Mouse (Mus musculus) spleen, adult 18-20 months (tissue): ENCODE measurements around the gene Trub2.
"Not testable (repeated sequence)": the region's sequence is repeated elsewhere in the genome, so short reads cannot be mapped to it uniquely, and the experiment has no call there.

Experiments
- DNase-seq, 2 experiments: peaks; one replicate each; pipeline ENCODE4 v3.0.0; 2022; ENCODE audit warnings: mixed read lengths in 2 of 2

Trub2 gene

DNA sequence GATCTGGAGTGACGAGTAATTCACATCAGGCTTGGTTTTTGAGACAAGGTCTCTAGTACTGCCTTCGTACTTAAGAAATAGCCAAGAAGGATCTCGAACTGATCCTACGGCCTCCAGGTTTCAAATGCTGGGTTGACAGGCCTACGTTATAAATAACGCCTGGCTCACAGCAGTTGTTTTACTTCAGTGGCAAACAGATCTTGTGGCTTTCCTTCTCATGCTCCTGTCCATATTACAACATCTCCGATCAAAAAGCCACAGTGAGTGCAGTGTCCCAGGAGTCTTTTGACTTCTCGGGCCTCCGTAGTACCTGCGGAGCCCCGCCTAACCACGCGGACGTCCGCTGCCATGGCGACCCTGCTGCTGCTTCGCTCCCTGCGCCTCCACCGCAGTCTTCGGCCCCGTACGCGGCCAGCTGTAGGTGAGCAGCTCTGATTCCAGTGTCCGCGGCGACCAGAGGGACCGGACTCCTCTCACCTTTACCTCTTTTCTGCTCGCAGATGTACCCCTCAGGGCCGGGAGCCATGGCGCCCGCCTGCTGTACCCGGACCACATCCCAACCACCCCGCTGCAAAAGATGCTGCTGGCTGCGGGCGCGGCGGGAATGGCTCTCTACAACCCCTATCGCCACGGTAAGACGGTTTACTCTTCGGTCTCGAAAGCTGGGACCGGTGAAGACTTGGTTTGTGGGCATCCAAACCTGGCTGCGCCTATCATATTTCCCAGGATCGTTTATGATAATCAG lies at the start of gene Trub2:
Gene Trub2 (minus strand): TSS at position 566 of the 745 bp plus-strand sequence.
- peak; percentile 70 to 79 for DNase-seq

DNA sequence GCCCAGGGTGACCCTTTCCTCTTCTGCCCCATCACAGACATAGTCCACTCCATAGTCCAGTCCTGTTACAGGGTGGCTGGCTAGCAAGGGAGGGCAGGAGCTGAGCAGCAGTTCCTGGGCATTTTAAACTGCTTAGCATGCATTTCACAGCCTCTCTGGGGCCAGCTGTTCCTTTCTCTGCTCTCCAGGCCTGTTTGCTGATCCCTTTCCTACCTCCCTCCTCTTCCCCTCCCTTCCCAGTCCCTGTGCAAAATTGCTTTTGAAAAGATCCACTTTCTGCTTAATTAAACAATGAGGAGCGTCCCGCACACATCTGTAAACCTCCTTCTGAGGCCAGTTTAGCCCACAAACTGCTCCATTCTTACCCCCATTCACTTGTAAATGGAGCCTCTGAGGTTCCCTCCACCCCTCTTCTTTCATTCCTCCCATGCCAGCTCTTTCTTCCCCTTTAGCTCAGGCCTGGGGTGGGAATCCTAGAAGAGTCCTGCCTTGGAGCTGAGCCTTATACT lies 47.1 kb upstream of the Trub2 start:
- no peak for DNase-seq

DNA sequence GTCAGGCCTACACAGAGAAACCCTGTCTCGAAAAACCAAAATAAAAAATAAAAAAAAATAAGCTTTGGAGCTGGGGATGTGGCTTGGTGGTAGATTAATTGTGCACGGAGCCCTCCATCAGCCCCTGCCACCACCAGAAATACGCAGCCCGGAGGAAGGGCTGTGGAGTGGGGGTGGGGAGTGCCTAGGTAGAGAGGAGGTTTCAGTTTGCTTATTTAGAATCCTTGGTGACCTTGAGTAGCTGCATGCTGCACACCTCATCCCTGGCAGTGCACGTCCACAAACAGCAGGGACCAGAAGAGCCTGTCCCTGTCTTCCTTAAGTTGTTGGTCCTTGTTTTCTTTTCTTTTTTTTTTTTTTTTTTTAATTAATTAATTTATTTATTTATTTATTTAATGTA lies 45.5 kb upstream of the Trub2 start:
- DNase-seq = no peak

DNA sequence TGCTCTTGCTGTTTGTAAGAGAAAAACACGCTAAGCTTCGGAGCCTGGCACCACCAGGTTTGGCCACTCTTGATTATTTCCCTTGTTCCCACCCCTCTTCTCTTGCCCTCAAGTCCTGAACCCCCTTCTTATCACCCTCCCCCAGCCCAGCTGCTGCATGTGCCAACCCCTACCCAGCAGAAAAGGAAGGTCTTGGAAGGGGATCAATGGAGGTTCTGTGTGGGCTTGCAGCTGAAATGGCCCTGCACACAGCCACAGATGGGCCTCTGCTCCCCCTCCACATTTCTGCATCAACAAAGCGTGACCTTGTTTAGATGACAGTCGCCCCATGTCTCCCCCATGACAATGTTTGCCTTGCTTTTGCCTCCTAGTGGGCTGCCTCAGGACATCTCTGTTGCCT lies 42.8 kb upstream of the Trub2 start:
- DNase-seq = no peak

DNA sequence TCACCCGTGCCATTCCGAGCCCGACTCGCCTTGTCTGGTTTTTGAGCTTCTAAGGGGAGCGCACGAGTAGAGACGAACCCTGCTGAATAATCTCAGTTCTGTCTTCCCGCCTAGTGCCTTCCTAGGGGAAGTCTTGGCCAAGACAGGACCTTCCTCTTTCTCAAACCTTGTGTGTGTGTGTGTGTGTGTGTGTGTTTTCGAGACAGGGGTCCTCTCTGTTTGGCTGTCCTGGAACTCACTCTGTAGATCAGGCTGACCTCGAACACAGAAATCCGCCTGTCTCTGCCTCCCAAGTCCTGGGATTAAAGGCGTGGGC lies 39.4 kb upstream of the Trub2 start:
- DNase-seq = no peak

DNA sequence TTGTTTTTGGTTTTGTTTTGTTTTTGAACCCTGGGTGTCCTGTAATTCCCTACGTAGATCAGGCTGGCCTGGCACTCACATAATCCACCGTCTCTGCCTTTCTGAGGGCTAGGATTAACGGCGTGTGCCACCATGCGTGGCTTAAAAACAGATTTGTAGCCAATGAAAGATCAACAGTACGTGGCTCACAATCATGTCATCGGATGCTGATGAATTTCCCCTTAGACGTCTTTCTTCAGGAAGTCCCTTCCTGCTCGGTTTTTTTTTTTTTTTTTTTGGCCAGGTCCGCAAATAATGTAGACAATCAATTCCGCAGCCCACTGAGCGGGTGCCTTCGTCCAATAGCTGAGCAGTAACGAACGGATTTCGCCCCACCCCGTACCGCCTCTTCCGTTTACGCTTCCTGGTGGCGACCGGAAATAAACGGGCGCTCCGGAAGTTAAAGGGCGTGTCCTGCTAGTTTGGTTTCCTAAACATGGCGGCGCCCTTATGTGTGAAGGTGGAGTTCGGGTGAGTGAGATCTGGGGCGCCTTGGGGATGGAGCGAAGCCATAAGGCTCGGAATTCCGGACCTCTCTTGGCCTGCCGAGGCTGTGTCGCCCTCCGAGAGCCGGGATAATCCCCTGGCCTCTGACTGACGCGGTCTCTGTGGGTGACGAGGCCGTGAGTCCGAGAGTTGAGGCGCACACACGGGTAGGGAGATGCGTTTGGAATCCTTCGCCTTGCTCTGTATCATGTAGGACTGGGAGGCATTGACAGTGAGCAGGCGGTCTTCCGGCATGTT lies 38.8 kb upstream of the Trub2 start:
- peak; percentile 89 for DNase-seq

DNA sequence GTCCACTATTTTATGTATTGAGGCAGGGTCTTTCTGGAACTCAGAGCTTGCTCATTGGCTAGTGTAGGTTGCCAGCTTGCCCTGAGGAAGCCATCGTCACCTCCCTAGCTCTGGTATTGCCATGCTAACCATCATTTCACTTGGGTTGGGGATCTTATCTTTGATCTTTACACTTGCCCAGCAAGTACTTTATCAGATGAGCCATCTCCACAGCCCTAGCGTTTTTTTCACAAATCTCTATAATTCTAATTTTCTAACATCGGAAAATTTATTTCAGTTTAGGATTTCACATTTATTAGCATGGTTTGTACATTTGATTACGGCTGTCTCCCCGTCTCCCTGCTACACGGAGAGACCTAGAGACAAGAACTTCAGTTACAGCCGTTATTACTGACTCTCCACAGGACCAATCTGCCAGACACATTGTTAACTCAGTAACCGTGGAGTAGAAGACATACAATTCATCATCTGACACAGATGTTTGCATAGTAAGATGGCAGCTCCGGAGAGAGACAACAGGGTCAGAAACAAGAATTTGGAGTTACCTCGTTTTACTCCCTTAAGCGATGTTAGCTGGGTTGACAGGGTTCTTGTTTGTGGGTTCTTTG lies 38.1 kb upstream of the Trub2 start:
- DNase-seq = no peak

DNA sequence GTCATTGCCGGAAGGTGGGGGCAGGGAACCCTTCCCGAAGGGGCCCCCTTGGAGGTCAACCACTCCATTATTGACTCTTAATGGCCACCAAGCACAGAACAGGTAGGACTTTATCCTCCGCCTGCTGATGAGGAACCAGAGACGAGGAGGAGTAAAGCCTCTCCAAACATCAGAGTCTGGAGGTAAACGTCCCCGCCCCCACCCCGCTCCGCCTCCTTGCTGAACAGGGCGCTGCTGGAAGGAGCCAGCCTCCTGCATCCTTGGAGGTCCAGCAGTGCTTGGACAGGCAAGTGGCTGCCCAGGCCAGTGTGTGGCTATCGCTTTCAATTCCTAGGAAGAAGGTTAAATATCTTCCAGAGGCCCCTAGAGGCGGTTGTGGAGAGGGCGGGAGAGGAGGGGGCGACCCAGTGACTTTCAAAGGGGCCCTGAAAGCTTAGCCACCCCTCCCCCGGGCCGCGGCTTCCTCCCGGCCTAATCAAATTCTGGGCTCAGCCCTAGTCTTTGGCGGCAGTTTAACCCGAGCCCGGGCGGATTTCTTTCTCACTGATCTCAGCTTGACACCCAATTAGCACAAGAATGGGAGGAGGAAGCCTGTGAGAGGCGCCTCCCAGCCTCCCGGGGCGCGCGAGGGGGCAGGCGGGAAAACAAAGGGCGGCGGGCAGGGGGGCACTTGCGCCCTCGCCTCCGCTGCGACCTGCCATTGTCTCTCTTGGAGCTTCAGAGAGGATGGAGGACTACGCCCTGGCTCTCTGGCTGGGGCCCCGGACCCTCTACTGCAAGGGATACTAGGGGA lies 31.9 kb upstream of the Trub2 start, which contains the start of gene Urm1:
Gene Urm1 (plus strand): TSS at position 51 of the 793 bp plus-strand sequence.
- DNase-seq = peak; percentile 45 to 59

DNA sequence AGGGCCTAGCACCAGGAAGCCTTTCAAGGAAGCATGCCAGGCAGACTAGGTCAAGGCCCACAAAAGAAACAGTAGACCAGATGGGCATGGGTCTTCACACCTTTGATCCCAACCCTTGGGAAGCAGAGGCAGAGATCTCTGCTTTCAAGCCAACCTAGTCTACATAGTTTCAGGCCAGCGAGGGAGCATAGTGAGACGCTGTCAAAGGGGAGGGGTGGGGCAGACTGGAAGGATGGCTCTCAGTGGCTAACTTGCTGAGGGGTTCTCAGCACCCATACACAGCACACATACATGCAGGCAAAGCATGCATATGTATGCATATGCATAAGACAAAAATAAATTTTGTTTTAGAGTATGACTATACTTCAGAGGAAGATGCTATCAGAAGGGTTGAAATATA lies 31.1 kb upstream of the Trub2 start:
- no peak for DNase-seq

DNA sequence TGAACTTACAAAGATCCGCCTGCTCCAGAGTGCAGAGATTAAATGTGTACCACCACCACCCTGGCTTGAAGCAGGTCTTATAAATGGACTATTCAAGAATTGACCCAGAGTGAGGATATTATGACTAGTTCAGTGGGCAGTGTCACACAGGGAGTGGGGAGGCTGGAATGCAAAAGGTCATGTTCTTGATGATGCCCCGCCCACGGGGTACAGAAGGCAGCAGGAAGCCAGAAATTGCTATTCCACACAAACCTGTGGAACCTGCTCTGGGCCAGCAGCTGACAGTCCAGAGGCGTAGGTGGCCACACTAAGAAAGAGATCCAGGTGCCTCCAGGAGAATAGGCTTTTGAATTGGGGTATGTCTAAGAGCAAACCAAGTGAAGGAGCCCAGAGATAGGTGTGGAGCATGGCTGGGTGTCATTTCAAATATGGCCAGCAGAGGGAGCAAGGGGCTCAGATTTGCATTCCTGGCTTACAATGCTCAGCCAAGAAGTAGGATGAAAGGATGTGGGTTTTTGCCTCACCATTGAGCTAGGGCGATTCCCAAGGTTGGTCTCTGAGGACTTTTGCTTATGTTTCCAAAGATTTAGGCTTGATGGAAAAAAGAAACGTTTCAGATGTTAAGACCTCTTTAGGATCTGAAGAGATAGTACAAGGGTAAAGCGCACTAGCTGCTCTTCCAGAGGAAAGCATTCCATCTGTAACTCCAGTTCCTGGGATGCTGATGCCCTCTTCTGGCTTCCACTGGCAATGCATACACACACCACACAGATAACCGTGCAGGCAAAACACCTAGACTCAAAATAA lies 29.3 kb upstream of the Trub2 start:
- peak; percentile 51 to 80 for DNase-seq

DNA sequence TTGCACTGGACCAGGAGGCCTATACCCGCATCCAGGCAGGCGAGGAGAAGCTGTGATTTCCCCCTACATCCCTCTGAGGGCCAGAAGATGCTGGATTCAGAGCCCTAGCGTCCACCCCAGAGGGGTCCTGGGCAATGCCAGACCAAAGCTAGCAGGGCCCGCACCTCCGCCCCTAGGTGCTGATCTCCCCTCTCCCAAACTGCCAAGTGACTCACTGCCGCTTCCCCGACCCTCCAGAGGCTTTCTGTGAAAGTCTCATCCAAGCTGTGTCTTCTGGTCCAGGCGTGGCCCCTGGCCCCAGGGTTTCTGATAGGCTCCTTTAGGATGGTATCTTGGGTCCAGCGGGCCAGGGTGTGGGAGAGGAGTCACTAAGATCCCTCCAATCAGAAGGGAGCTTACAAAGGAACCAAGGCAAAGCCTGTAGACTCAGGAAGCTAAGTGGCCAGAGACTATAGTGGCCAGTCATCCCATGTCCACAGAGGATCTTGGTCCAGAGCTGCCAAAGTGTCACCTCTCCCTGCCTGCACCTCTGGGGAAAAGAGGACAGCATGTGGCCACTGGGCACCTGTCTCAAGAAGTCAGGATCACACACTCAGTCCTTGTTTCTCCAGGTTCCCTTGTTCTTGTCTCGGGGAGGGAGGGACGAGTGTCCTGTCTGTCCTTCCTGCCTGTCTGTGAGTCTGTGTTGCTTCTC lies 27.5 kb upstream of the Trub2 start:
- DNase-seq = no peak

DNA sequence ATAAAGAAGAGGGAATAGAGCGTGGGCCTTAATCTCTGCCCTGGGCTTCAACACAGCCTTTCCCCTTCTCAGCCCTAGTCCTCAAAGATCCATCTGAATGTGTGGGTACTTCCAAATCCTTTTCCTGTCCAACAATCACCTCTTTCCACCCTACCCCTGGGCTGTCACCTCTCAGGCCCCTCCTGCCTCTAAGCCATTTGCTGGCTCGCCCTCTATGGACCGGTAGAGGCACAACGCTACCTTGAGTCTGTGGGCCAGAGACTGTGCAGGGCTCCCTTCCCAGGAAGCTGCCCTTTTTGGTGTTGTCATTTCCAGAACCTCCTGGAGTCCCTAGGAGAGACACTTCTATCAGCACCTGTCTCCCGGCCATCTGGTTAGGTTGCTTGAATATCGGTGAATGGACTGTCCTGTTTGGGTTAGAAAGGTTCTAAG lies 15.1 kb upstream of the Trub2 start:
- DNase-seq = no peak

DNA sequence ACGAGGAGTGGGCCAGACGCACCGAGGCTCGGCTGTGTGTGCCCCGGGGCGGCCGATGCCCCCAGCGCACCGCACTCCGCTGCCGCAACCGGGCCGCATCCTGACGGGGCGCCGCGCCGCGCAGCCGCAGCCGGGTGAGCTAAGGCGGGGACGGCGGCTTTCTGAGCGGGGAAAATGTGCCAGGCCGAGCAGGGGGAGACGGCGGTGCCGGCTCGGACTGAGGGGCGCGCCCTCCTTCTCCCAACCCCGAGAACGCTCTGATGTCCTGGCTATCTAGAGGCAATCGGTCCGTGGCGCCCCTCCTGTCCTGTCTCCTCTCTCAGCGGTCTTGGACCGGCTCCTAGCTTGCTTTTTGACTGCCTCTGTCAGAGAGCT lies 14.5 kb upstream of the Trub2 start:
- no peak for DNase-seq

DNA sequence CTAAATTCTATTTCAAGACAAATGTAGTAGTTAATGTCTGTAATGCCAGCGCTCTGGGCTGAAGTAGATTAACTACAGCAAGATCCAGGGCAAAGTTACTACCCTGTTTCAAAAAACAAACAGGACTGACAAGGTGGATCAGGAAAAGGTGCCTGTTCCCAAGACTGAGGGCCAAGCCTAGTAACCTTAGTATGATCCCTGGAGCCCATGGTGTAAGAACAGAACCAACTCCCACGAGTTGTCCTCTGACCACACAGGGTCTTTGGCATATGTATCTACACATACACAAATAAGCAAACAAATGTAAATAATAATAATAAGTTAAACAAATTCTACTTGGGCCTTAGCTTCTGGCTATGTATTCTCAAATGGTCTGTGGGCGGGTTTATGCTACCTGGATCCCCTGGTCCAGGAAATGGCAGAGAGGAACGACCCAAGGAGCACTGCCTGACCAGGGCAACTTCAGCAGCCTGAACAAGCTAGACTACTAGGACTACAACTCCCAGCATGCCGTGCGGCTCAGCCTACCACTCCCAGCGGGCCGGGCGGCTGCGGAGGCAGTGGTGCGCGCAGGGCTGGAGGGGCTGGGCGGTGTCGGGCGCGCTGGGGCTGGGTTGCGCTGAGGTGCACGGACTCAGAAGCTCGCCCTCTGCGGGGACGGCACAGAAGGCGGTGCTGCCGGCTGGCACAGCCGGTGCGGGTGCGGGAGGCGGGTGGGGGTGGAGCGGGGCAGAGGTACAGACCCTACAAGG lies 13.9 kb upstream of the Trub2 start, which contains the start of gene Slc27a4:
Gene Slc27a4 (plus strand): TSS at position 560 of the 752 bp plus-strand sequence.
- DNase-seq = peak; percentile 89 to 98

DNA sequence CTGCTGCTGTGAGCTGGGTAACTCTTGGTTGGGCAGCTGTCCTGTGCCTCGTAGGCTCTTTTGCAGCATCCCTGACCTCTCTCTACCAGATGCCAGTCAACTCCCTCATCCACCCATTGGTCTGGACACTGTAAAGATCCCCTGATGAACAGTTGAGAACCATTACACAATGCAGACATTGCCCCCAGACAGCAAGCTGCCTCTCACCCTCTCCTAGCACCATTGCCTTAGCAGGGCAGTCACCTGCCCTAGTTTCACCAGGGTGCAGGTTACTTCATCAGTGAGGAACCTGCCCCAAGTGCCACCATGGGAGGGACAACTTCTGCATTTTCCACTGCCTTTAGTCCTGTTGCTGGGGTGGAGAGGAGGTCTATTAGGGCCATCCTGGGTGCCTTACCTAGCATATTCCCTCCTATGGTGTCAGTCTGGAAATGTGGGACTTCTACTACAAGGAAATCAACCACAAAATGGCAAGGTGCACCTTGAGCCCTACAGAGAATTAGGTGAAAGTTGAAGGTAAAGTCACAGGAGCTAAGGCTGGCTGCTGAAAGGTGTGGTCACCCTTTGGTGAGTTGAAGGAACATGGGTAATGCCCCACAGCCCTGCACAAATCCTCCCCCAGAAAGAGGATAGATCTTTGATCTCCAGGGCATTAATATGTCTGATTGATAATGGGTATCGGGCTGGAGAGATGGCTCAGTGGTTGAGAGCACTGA lies 4.6 kb upstream of the Trub2 start:
- DNase-seq = no peak

DNA sequence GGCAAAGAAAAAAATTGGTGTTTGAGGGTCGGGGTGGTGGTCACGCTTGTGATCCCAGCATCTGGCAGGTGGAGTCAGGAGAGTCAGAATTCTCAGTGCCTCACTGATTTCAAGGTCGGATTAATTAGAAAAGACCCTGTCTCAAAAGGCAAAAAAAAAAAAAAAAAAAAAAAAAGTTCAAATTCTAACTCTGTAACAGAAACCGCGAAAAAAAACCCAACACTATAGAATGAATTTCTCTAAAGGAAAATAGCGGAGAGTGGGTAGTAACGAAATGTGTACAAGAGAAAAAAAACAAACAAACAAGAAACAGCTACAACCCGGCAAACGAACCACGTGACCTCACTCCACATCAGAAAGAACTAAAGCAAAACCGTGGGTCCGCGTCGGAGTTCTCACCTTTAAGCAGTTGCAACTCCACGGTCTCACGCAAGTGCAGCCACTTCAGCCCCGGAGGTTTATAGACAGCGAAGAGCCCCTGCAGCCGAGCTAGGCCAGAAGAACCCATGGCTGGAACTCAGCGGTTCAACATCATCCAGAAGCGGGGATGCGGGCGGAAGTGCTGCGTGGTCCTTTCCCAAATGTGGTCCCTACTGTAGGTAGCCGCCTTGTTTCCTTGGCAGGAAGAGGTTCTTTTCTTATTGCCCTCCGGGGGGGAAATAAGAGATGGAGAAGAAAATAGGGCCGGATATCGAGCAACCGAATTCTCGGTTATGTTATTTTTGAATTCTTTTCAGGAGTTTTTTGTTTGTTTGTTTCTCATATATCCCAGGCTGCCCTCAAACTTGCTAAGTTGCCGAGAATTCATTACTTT lies 991 bp downstream of the Trub2 start, which contains the start of gene Coq4:
Gene Coq4 (plus strand): TSS at position 390 of the 814 bp plus-strand sequence.
- peak; percentile 72 to 81 for DNase-seq

DNA sequence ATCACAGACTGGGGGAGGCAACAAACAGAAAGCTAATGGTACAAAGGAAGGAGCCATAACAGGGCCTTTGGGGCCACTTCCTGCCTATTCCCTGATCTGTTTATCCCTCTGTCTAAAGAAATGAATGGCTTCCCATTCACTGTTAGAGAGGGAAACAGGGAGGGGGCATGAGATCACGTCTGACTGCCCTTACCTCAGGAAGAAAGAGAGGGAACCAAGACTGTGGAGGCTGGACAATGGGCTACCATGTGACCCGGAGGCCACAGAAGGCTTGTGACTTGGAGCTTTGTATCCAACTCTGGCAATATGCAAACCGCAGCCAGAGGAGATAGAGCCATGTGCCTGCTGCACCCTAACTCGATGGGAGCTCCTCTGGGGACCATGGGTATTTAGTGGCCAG lies 4.0 kb downstream of the Trub2 start:
- no peak for DNase-seq

DNA sequence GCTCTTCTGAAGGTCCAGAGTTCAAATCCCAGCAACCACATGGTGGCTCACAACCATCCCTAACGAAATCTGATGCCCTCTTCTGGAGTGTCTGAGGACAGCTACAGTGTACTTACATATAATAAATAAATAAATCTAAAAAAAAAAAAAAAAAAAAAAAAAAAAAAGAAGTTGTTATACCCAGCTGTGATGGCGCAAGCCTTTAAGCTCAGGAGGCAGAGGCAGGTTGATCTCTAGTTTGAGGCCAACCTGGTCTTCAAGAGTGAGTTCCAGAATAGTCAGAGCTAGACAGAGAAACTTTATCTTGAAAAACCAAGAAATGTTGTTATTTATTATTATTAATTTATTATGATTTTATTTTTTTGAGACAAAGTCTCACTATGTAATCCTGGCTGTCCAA lies 7.0 kb downstream of the Trub2 start:
- DNase-seq = not testable (repeated sequence)

DNA sequence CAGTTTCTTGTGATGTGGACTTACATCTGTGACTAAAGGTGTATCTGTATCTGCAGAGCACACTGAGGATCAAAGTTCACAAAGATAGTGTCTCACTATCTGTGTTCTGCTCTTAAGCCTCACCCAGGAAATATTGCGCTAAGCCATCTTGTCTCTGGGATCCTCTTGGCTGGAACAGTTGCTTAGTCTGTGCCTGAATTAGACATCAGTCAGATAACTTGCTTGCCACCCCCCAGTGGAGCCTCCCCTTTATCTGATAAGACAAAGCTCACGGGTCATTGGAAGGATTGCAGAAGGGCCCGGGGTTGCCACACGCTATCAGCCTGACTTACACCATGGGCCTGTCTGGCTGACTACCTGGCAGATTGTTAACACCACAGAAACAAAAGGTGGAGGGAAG lies 15.0 kb downstream of the Trub2 start:
- no peak for DNase-seq
